Mouse (Mus musculus) brain, embryonic 14.5 days (tissue): Measurements from ENCODE around the gene Mbd3.

Experiments used
- CTCF ChIP-seq: fragments of 200-500 bp; IDR thresholded peaks from 2 replicates; pipeline ENCODE4 v1.5.1; 2012; ENCODE audit warnings: inconsistent platforms, mild to moderate bottlenecking, moderate library complexity, borderline replicate concordance; ENCODE audit not compliant: insufficient read depth, insufficient read length; ENCODE audit errors: extremely low read depth
- POLR2A ChIP-seq: fragments of 200-500 bp; IDR thresholded peaks from 2 replicates; pipeline ENCODE4 v1.6.1; 2012; ENCODE audit warnings: mild to moderate bottlenecking, inconsistent platforms, borderline replicate concordance; ENCODE audit not compliant: poor library complexity, insufficient read depth, insufficient read length, severe bottlenecking; ENCODE audit errors: extremely low read depth

DNA sequence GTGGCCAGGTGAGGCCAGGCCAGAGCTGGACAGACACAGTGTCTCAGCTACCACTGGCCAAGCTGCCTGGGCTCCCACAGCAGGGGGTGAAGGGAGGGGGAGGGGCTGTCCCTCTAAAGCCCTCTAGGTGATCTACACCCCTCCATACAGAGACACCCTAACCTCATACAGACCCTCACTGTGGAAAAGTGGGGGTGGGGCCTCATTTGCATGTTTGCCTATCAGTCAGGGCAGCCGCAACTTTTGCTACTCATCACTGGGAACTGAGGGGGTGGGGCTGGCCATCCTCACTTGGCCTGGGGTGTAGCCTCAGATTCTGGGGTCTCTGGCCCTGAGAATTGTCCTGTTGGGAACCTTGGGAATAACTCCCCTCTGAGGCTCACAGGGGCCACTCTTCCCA lies 45.7 kb upstream of the Mbd3 start:
- no peak for TF ChIP-seq CTCF
- TF ChIP-seq POLR2A: no peak
